Mouse (Mus musculus) left cerebral cortex, adult 2 months (tissue): ENCODE measurements at regions not wholly inside any gene's neighbourhood (a gene's known extent, or its start where the extent isn't known, plus 50 kb on each side); places are given as distances from the start of the nearest gene placed in this dataset.

Experiments
- DNase-seq, 2 experiments: peaks; one replicate each; pipeline ENCODE4 v3.0.0; 2021 to 2022; ENCODE audit warnings: low spot score in 2 of 2, mixed read lengths in 1 of 2; ENCODE audit errors: extremely low spot score in 1 of 2
- H3K27ac ChIP-seq: fragments of 200-600 bp; 2 replicates; pipeline ENCODE4 v1.8.1; 2022
- H3K4me3 ChIP-seq: fragments of 200-600 bp; 2 replicates; pipeline ENCODE4 v1.8.1; 2022
- CTCF ChIP-seq: fragments of 200-600 bp; IDR thresholded peaks from 2 replicates; pipeline ENCODE4 v1.8.1; 2022; ENCODE audit warnings: antibody characterized with exemption, mild to moderate bottlenecking, moderate library complexity
- intact Hi-C: fragments of 180-260 bp; cut with DNase I; formaldehyde crosslinking; loops from one replicate; pipeline ENCODE4 v1.15.1; 2025

- TF ChIP-seq CTCF, result no peak
- Histone ChIP-seq H3K4me3 (no peak overlapping the region), H3K27ac (no peak overlapping the region)
- intact Hi-C loops, result no loop called here
- DNase-seq, result no peak
These were observed 522.6 kb downstream of the Insc start for GRCm38 (mm10) chr7:115266141-115266540.

GRCm38 (mm10) chr7:115270803-115271202 is 527.3 kb downstream of the Insc start:
- Histone ChIP-seq H3K27ac (no peak overlapping the region), H3K4me3 (no peak overlapping the region)
- no peak for TF ChIP-seq CTCF
- intact Hi-C loops, result no loop called here
- DNase-seq, result no peak

- intact Hi-C loops, result no loop called here
- no peak for DNase-seq
- TF ChIP-seq CTCF, result no peak
- Histone ChIP-seq H3K27ac (no peak overlapping the region), H3K4me3 (no peak overlapping the region)
These were observed 531.3 kb downstream of the Insc start for GRCm38 (mm10) chr7:115274836-115275235.

- Histone ChIP-seq H3K27ac (no peak overlapping the region), H3K4me3 (no peak overlapping the region)
- no peak for TF ChIP-seq CTCF
- no peak for DNase-seq
- intact Hi-C loops, result no loop called here
These were observed 547.4 kb downstream of the Insc start for GRCm38 (mm10) chr7:115290801-115291417.

GRCm38 (mm10) chr7:115294655-115295230 is 551.2 kb downstream of the Insc start:
- intact Hi-C loops, result no loop called here
- H3K27ac ChIP-seq, result no peak overlapping the region
- no peak for TF ChIP-seq CTCF
- DNase-seq, result no peak
- no peak overlapping the region for H3K4me3 ChIP-seq

GRCm38 (mm10) chr7:115300241-115300640 is 556.7 kb downstream of the Insc start:
- no peak for DNase-seq
- intact Hi-C loops, result no loop called here
- no peak overlapping the region for H3K4me3 ChIP-seq
- no peak overlapping the region for H3K27ac ChIP-seq
- TF ChIP-seq CTCF, result no peak

GRCm38 (mm10) chr7:115308377-115308776 is 564.9 kb downstream of the Insc start:
- intact Hi-C loops, result no loop called here

GRCm38 (mm10) chr7:115310400-115311225 is 567.1 kb downstream of the Insc start:
- no peak for TF ChIP-seq CTCF
- no peak overlapping the region for H3K4me3 ChIP-seq

More at GRCm38 (mm10) chr7:115308377-115308776, 564.9 kb downstream of the Insc start:
- TF ChIP-seq CTCF, result no peak
- DNase-seq, result no peak
- Histone ChIP-seq H3K27ac (no peak overlapping the region), H3K4me3 (no peak overlapping the region)

GRCm38 (mm10) chr7:115319504-115319903 is 576.0 kb downstream of the Insc start:
- TF ChIP-seq CTCF, result no peak
- no peak for DNase-seq
- Histone ChIP-seq H3K27ac (no peak overlapping the region), H3K4me3 (no peak overlapping the region)
- intact Hi-C loops, result no loop called here

More at GRCm38 (mm10) chr7:115310400-115311225, 567.1 kb downstream of the Insc start:
- H3K27ac ChIP-seq, result no peak overlapping the region
- no peak for DNase-seq
- intact Hi-C loops, result no loop called here

- intact Hi-C loops, result no loop called here
- no peak for TF ChIP-seq CTCF
- DNase-seq, result no peak
- H3K27ac ChIP-seq, result no peak overlapping the region
- H3K4me3 ChIP-seq, result no peak overlapping the region
These were observed 579.5 kb downstream of the Insc start for GRCm38 (mm10) chr7:115322989-115323388.

- intact Hi-C loops, result no loop called here
- no peak for DNase-seq
- Histone ChIP-seq H3K4me3 (no peak overlapping the region), H3K27ac (no peak overlapping the region)
- no peak for TF ChIP-seq CTCF
These were observed 584.8 kb downstream of the Insc start for GRCm38 (mm10) chr7:115328300-115328699.

- H3K27ac ChIP-seq, result no peak overlapping the region
- DNase-seq, result no peak
- TF ChIP-seq CTCF, result no peak
- H3K4me3 ChIP-seq, result no peak overlapping the region
- intact Hi-C loops, result no loop called here
These were observed 588.2 kb downstream of the Insc start for GRCm38 (mm10) chr7:115331698-115332097.
